Mouse (Mus musculus) testis, adult 2 months (tissue): ENCODE measurements around the gene Gm21985. TPM values are rescaled to one million over a fixed set of nuclear protein-coding genes. Genes with fewer than 3 reads are reported as not detected.

ENCODE experiments used
- H3K27ac ChIP-seq: fragments of 200-500 bp; 2 replicates; pipeline ENCODE4 v1.5.1; 2012; ENCODE audit warnings: low read depth, low read length; ENCODE audit not compliant: control insufficient read depth, insufficient read depth
- H3K27me3 ChIP-seq: fragments of 200-500 bp; 2 replicates; pipeline ENCODE4 v1.6.1; 2012; ENCODE audit warnings: mild to moderate bottlenecking, low read length, moderate library complexity; ENCODE audit not compliant: control insufficient read depth, insufficient read depth
- H3K36me3 ChIP-seq: fragments of 200-500 bp; 2 replicates; pipeline ENCODE4 v1.6.1; 2012; ENCODE audit warnings: mild to moderate bottlenecking, low read length; ENCODE audit not compliant: control insufficient read depth, insufficient read depth
- H3K4me1 ChIP-seq: fragments of 200-500 bp; 2 replicates; pipeline ENCODE4 v1.6.1; 2012; ENCODE audit warnings: low read length; ENCODE audit not compliant: control insufficient read depth, insufficient read depth
- H3K4me3 ChIP-seq: fragments of 200-500 bp; 2 replicates; pipeline ENCODE4 v1.5.1; 2012; ENCODE audit warnings: low read depth, mild to moderate bottlenecking, low read length, moderate library complexity, mixed read lengths; ENCODE audit not compliant: control insufficient read depth
- CTCF ChIP-seq: fragments of 200-500 bp; IDR thresholded peaks from 2 replicates; pipeline ENCODE4 v1.5.1; 2012; ENCODE audit warnings: low read depth, mild to moderate bottlenecking, inconsistent platforms, low read length, moderate library complexity; ENCODE audit not compliant: control insufficient read depth, insufficient read depth, insufficient replicate concordance
- POLR2A ChIP-seq: fragments of 200-500 bp; IDR thresholded peaks from 2 replicates; pipeline ENCODE4 v1.6.1; 2012; ENCODE audit warnings: low read depth, mild to moderate bottlenecking, inconsistent platforms, low read length, moderate library complexity; ENCODE audit not compliant: control insufficient read depth
- polyA plus RNA-seq: library from polyadenylated mRNA; depleted of rRNA; stranded (reverse); fragments of >200 nt; gene quantifications from 2 replicates; pipeline ENCODE4 v1.2.3, GENCODE M21; 2012

Gm21985 gene
- polyA plus RNA-seq, 1 experiment: not detected

- TF ChIP-seq CTCF: peak; percentile 80
- TF ChIP-seq POLR2A: no peak; the same call in none of the 2 replicates
- Histone ChIP-seq H3K4me1 (peaks cover 6% of the 10 kb centered on the region), H3K36me3 (no peaks in the 10 kb centered on the region), H3K27me3 (no peaks in the 10 kb centered on the region), H3K4me3 (peak within 1 kb of the TSS; percentile 93), H3K27ac (peak within 1 kb of the TSS; percentile 58)
These were observed 26.7 kb upstream of the Gm21985 start, which contains the start of gene Lpcat4 for GRCm38 (mm10) chr2:112239212-112239934. Gene Lpcat4, plus strand, starts transcription at chr2:112239468.

- TF ChIP-seq CTCF (no peak), POLR2A (no peak)
- Histone ChIP-seq H3K4me3 (peak overlapping the region; percentile 93), H3K27me3 (no peaks in the 10 kb centered on the region), H3K27ac (peak overlapping the region; percentile 58), H3K4me1 (peaks cover 6% of the 10 kb centered on the region), H3K36me3 (no peaks in the 10 kb centered on the region)
These were observed 26.0 kb upstream of the Gm21985 start for GRCm38 (mm10) chr2:112239935-112240721.

GRCm38 (mm10) chr2:112241787-112242186 lies 24.3 kb upstream of the Gm21985 start:
- no peaks in the 10 kb centered on the region; the same call in 1 of the 2 replicates for H3K36me3 ChIP-seq

GRCm38 (mm10) chr2:112245307-112245706 lies 20.8 kb upstream of the Gm21985 start:
- no peaks in the 10 kb centered on the region; the same call in 1 of the 2 replicates for H3K36me3 ChIP-seq
- no peak overlapping the region for H3K27ac ChIP-seq
- no peak for TF ChIP-seq CTCF
- no peak for TF ChIP-seq POLR2A
- no peaks in the 10 kb centered on the region for H3K27me3 ChIP-seq
- no peak overlapping the region for H3K4me3 ChIP-seq
- peaks cover 2% of the 10 kb centered on the region for H3K4me1 ChIP-seq

More at GRCm38 (mm10) chr2:112241787-112242186, 24.3 kb upstream of the Gm21985 start:
- H3K27me3 ChIP-seq: no peaks in the 10 kb centered on the region
- peak overlapping the region; percentile 93 for H3K4me3 ChIP-seq
- H3K27ac ChIP-seq: no peak overlapping the region
- TF ChIP-seq POLR2A (no peak; the same call in 1 of the 2 replicates), CTCF (no peak)
- H3K4me1 ChIP-seq: peaks cover 6% of the 10 kb centered on the region

GRCm38 (mm10) chr2:112246193-112246592 lies 19.9 kb upstream of the Gm21985 start:
- Histone ChIP-seq H3K27ac (no peak overlapping the region), H3K4me1 (no peaks in the 10 kb centered on the region), H3K36me3 (no peaks in the 10 kb centered on the region; the same call in 1 of the 2 replicates), H3K4me3 (no peak overlapping the region), H3K27me3 (no peaks in the 10 kb centered on the region)
- TF ChIP-seq POLR2A (no peak), CTCF (no peak)

- no peak overlapping the region for H3K4me3 ChIP-seq
- no peak overlapping the region for H3K27ac ChIP-seq
- no peaks in the 10 kb centered on the region for H3K4me1 ChIP-seq
- TF ChIP-seq POLR2A (no peak), CTCF (no peak)
- no peaks in the 10 kb centered on the region for H3K27me3 ChIP-seq
- H3K36me3 ChIP-seq: no peaks in the 10 kb centered on the region; the same call in 1 of the 2 replicates
These were observed 18.8 kb upstream of the Gm21985 start for GRCm38 (mm10) chr2:112247323-112247722.
